Mouse (Mus musculus): ENCODE measurements around the gene Gm49369. TPM values are rescaled to one million over a fixed set of nuclear protein-coding genes. Genes with fewer than 3 reads are reported as not detected.

The Gm49369 gene
- total RNA-seq, 1 experiment, result 17.8 TPM

DNA sequence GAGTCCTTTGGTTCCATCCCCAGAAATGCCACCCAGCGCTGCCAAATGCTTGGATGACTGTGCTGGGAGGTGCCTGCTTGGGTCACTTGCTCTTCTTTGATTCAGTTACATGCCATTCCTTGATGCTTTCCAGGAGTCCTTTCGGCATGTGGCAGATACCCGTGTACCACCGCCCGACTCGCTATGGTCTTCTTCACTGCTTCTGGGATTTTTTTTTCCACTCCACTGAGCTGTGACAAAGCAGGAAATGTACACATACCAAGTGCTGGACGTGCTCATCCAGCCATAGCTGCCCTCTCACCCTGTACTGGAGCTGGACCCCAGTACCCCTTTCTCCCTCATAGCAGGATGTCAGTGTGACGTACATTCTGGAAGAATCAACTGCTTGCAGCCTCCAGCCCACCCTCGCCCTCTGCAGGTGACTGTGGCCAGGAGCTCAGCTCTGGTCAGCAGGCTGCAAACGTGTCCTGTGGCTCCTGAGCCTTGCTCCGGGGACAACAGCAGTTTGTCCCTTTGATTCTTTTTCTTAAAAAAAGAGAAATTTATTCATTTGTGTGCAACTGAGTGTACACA lies 43.3 kb upstream of the Gm49369 start:
- H3K36me3 ChIP-seq (ENCODE audit: control insufficient read depth, insufficient read depth, low read length, poor library complexity, severe bottlenecking), result no peaks in the 10 kb centered on the region
- H3K27ac ChIP-seq (ENCODE audit: insufficient read depth, low read depth, low read length, poor library complexity, severe bottlenecking), result no peak overlapping the region
- H3K9ac ChIP-seq (ENCODE audit: insufficient read depth, low read depth, low read length, poor library complexity, severe bottlenecking), result no peak overlapping the region
- peaks cover 2 to 3% of the 10 kb centered on the region in 2 experiments; a peak in 2 of 4 replicates for H3K4me1 ChIP-seq (ENCODE audit: control insufficient read depth in 2 of 2, insufficient read depth in 2 of 2, low read length in 2 of 2, poor library complexity in 1 of 2)
- no peak for DNase-seq (ENCODE audit: low read depth, low spot score)
- H3K9me3 ChIP-seq (ENCODE audit: control insufficient read depth, insufficient read depth, low read depth, low read length), result no peaks in the 10 kb centered on the region
- no peak for TF ChIP-seq ZC3H11A (IDR thresholded peaks at IDR 0.05; ENCODE audit: borderline replicate concordance, low read depth, low read length)
- no peak for TF ChIP-seq MAFK (IDR thresholded peaks at IDR 0.05; ENCODE audit: insufficient read depth, low read depth, low read length)
- TF ChIP-seq CHD2 (IDR thresholded peaks at IDR 0.05; ENCODE audit: low read depth, low read length), result no peak
- no peak for TF ChIP-seq HCFC1 (IDR thresholded peaks at IDR 0.05; ENCODE audit: borderline replicate concordance, insufficient read depth, low read length)
- TF ChIP-seq ZNF384 (IDR thresholded peaks at IDR 0.05; ENCODE audit: low read depth, low read length), result no peak
- no peak overlapping the region for H3K4me3 ChIP-seq (ENCODE audit: insufficient read depth in 1 of 2, low read depth in 1 of 2, low read length in 2 of 2, poor library complexity in 1 of 2, severe bottlenecking in 1 of 2)
- in situ Hi-C loops (cut with MboI; ENCODE audit: low sequenced_read_pairs in 2 of 2, unreplicated experiment in 2 of 2), result loop anchor here in 1 of 2 experiments (10.0 kb wide), 1 partner anchor 249 kb away; no protein-coding TSS in a partner anchor

DNA sequence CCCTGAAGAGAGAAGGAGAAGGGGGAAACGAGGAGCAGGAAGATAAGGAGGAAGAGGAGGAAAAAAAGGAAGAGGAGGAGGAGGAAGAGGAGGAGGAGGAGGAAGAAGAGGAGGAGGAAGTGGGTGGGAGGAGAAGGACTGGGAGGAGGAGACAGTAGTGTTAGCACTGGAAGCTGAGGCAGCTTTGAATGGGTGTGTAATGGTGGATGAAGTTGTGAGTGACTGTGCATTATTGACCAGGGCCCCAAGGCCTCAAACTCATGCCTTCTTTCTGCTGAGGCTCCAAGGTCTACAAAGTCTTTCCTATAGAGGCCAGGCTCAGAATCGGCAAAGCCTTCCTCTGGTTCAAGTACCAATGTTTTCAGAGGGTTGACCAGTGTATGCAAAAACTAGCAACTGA lies 39.4 kb upstream of the Gm49369 start:
- Histone ChIP-seq H3K9ac (ENCODE audit: insufficient read depth, low read depth, low read length, poor library complexity, severe bottlenecking) (no peak overlapping the region), H3K4me1 (ENCODE audit: control insufficient read depth in 2 of 2, insufficient read depth in 2 of 2, low read length in 2 of 2, poor library complexity in 1 of 2) (no peaks in the 10 kb centered on the region), H3K27ac (ENCODE audit: insufficient read depth, low read depth, low read length, poor library complexity, severe bottlenecking) (no peak overlapping the region), H3K9me3 (ENCODE audit: control insufficient read depth, insufficient read depth, low read depth, low read length) (no peaks in the 10 kb centered on the region), H3K4me3 (ENCODE audit: insufficient read depth in 1 of 2, low read depth in 1 of 2, low read length in 2 of 2, poor library complexity in 1 of 2, severe bottlenecking in 1 of 2) (no peak overlapping the region), H3K36me3 (ENCODE audit: control insufficient read depth, insufficient read depth, low read length, poor library complexity, severe bottlenecking) (no peaks in the 10 kb centered on the region)
- TF ChIP-seq ZNF384 (IDR thresholded peaks at IDR 0.05; ENCODE audit: low read depth, low read length) (no peak), MAFK (IDR thresholded peaks at IDR 0.05; ENCODE audit: insufficient read depth, low read depth, low read length) (no peak), CHD2 (IDR thresholded peaks at IDR 0.05; ENCODE audit: low read depth, low read length) (no peak), ZC3H11A (IDR thresholded peaks at IDR 0.05; ENCODE audit: borderline replicate concordance, low read depth, low read length) (no peak), HCFC1 (IDR thresholded peaks at IDR 0.05; ENCODE audit: borderline replicate concordance, insufficient read depth, low read length) (no peak)
- in situ Hi-C loops (cut with MboI; ENCODE audit: low sequenced_read_pairs in 2 of 2, unreplicated experiment in 2 of 2), result loop anchor here in 1 of 2 experiments (10.0 kb wide), 1 partner anchor 253 kb away; no protein-coding TSS in a partner anchor
- no peak for DNase-seq (ENCODE audit: low read depth, low spot score)

DNA sequence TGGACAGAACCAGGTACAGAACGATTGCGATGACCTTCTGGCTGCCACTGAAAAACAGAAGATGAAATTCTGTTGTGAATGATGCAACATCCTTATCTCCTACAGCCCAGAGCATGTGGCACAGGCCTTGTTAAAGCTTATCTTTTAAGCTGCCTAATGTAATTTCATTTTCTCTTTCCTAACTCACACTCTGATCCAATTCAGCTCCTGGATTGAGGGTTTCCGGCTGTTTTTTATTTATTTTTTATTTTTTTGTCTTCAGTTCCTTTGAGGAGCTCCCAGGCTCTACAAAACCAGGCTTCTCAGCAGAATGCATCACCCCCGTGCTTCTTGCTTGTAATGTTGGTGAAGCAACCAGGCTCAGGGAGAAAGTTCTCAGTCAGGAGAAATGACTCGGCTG lies 37.4 kb upstream of the Gm49369 start:
- in situ Hi-C loops (cut with MboI; ENCODE audit: low sequenced_read_pairs in 2 of 2, unreplicated experiment in 2 of 2), result loop anchor here in 1 of 2 experiments (10.0 kb wide), 1 partner anchor 255 kb away; no protein-coding TSS in a partner anchor
- no peak overlapping the region for H3K4me3 ChIP-seq (ENCODE audit: insufficient read depth in 1 of 2, low read depth in 1 of 2, low read length in 2 of 2, poor library complexity in 1 of 2, severe bottlenecking in 1 of 2)
- H3K27ac ChIP-seq (ENCODE audit: insufficient read depth, low read depth, low read length, poor library complexity, severe bottlenecking), result no peak overlapping the region
- H3K36me3 ChIP-seq (ENCODE audit: control insufficient read depth, insufficient read depth, low read length, poor library complexity, severe bottlenecking), result no peaks in the 10 kb centered on the region
- no peak overlapping the region for H3K9ac ChIP-seq (ENCODE audit: insufficient read depth, low read depth, low read length, poor library complexity, severe bottlenecking)
- TF ChIP-seq MAFK (IDR thresholded peaks at IDR 0.05; ENCODE audit: insufficient read depth, low read depth, low read length) (no peak), ZNF384 (IDR thresholded peaks at IDR 0.05; ENCODE audit: low read depth, low read length) (no peak), HCFC1 (IDR thresholded peaks at IDR 0.05; ENCODE audit: borderline replicate concordance, insufficient read depth, low read length) (no peak), CHD2 (IDR thresholded peaks at IDR 0.05; ENCODE audit: low read depth, low read length) (no peak), ZC3H11A (IDR thresholded peaks at IDR 0.05; ENCODE audit: borderline replicate concordance, low read depth, low read length) (no peak)
- no peaks in the 10 kb centered on the region for H3K9me3 ChIP-seq (ENCODE audit: control insufficient read depth, insufficient read depth, low read depth, low read length)
- no peaks in the 10 kb centered on the region for H3K4me1 ChIP-seq (ENCODE audit: control insufficient read depth in 2 of 2, insufficient read depth in 2 of 2, low read length in 2 of 2, poor library complexity in 1 of 2)
- DNase-seq (ENCODE audit: low read depth, low spot score), result no peak

DNA sequence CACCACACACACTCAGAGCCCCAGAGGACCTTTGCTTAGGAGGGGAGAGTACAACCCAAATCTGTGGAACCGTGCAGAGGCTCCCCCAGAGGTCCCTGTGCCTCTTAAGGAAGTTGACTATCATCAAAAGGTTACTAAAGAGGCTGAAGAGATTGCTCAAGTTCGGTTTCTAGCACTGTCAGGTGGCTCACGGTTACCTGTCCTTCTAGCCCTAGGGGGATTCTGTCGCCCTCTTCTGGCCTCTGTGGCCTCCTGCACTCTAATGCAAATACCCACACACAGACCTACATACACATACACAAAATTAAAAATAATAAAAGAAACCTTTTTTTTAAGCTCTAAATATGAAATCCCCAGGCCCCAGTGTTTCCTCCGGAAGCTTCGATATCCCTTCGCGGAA lies 36.2 kb upstream of the Gm49369 start:
- TF ChIP-seq CHD2 (IDR thresholded peaks at IDR 0.05; ENCODE audit: low read depth, low read length) (no peak), ZNF384 (IDR thresholded peaks at IDR 0.05; ENCODE audit: low read depth, low read length) (no peak), MAFK (IDR thresholded peaks at IDR 0.05; ENCODE audit: insufficient read depth, low read depth, low read length) (no peak), ZC3H11A (IDR thresholded peaks at IDR 0.05; ENCODE audit: borderline replicate concordance, low read depth, low read length) (peak; percentile 35; the same call in 1 of the 2 replicates)
- Histone ChIP-seq H3K4me1 (ENCODE audit: control insufficient read depth in 2 of 2, insufficient read depth in 2 of 2, low read length in 2 of 2, poor library complexity in 1 of 2) (no peaks in the 10 kb centered on the region), H3K9ac (ENCODE audit: insufficient read depth, low read depth, low read length, poor library complexity, severe bottlenecking) (no peak overlapping the region), H3K9me3 (ENCODE audit: control insufficient read depth, insufficient read depth, low read depth, low read length) (no peaks in the 10 kb centered on the region), H3K4me3 (ENCODE audit: insufficient read depth in 1 of 2, low read depth in 1 of 2, low read length in 2 of 2, poor library complexity in 1 of 2, severe bottlenecking in 1 of 2) (no peak overlapping the region), H3K36me3 (ENCODE audit: control insufficient read depth, insufficient read depth, low read length, poor library complexity, severe bottlenecking) (no peaks in the 10 kb centered on the region), H3K27ac (ENCODE audit: insufficient read depth, low read depth, low read length, poor library complexity, severe bottlenecking) (no peak overlapping the region)
- DNase-seq (ENCODE audit: low read depth, low spot score), result no peak
- in situ Hi-C loops (cut with MboI; ENCODE audit: low sequenced_read_pairs in 2 of 2, unreplicated experiment in 2 of 2), result no loop called here

All from ES-E14 (cell line).